Mouse (Mus musculus): ENCODE data around the gene Pknox2. TPM values are rescaled to one million over a fixed set of nuclear protein-coding genes. Genes with fewer than 3 reads are reported as not detected.

Pknox2 gene
- polyA plus RNA-seq, 1 experiment from 2014 or later, result 52.3 TPM

- H3K4me1 ChIP-seq, result peaks cover 47% of the 10 kb centered on the region
- ATAC-seq (ENCODE audit: low FRiP score), result peak; percentile 40; the same call in 1 of the 2 replicates
- no peaks in the 10 kb centered on the region for H3K36me3 ChIP-seq
- H3K4me3 ChIP-seq (replicated peaks), result no peak overlapping the region
- no peak overlapping the region for H3K4me2 ChIP-seq
- H3K27ac ChIP-seq (replicated peaks), result peak overlapping the region; percentile 0; the same call in 1 of the 2 replicates
- H3K9ac ChIP-seq (replicated peaks), result no peak overlapping the region
- H3K27me3 ChIP-seq (replicated peaks), result no peaks in the 10 kb centered on the region
- no peaks in the 10 kb centered on the region for H3K9me3 ChIP-seq (replicated peaks)
- 25% methylated on average over 8 of the region's 8 CpGs for WGBS
Observed at GRCm38 (mm10) chr9:37013565-37013964, 133.6 kb downstream of the Pknox2 start.

- H3K4me1 ChIP-seq, result peaks cover 56% of the 10 kb centered on the region
- ATAC-seq (ENCODE audit: low FRiP score), result no peak
- WGBS, result 9% methylated on average over 5 of the region's 5 CpGs
Observed at GRCm38 (mm10) chr9:37008090-37008489, 139.1 kb downstream of the Pknox2 start.

GRCm38 (mm10) chr9:37004676-37005075, 142.5 kb downstream of the Pknox2 start:
- no peak for ATAC-seq (ENCODE audit: low FRiP score)
- H3K27ac ChIP-seq (replicated peaks), result no peak overlapping the region

More at GRCm38 (mm10) chr9:37008090-37008489, 139.1 kb downstream of the Pknox2 start:
- Histone ChIP-seq H3K36me3 (no peaks in the 10 kb centered on the region), H3K9me3 (replicated peaks) (no peaks in the 10 kb centered on the region), H3K27ac (replicated peaks) (no peak overlapping the region), H3K27me3 (replicated peaks) (no peaks in the 10 kb centered on the region), H3K4me2 (no peak overlapping the region), H3K4me3 (replicated peaks) (no peak overlapping the region), H3K9ac (replicated peaks) (no peak overlapping the region)

GRCm38 (mm10) chr9:37001935-37002535, 145.2 kb downstream of the Pknox2 start:
- Histone ChIP-seq H3K36me3 (no peaks in the 10 kb centered on the region), H3K9ac (replicated peaks) (no peak overlapping the region), H3K4me2 (no peak overlapping the region), H3K4me3 (replicated peaks) (no peak overlapping the region), H3K9me3 (replicated peaks) (no peaks in the 10 kb centered on the region; the same call in 1 of the 2 replicates), H3K27me3 (replicated peaks) (no peaks in the 10 kb centered on the region), H3K4me1 (peaks cover 51% of the 10 kb centered on the region), H3K27ac (replicated peaks) (peak overlapping the region; percentile 79)
- ATAC-seq (ENCODE audit: low FRiP score), result peak; percentile 78
- WGBS, result 24% methylated on average over 7 of the region's 7 CpGs

More at GRCm38 (mm10) chr9:37004676-37005075, 142.5 kb downstream of the Pknox2 start:
- no peak overlapping the region for H3K4me3 ChIP-seq (replicated peaks)
- no peaks in the 10 kb centered on the region for H3K27me3 ChIP-seq (replicated peaks)
- no peak overlapping the region for H3K4me2 ChIP-seq
- H3K4me1 ChIP-seq, result peaks cover 54% of the 10 kb centered on the region
- no peaks in the 10 kb centered on the region; the same call in 1 of the 2 replicates for H3K9me3 ChIP-seq (replicated peaks)
- 42% methylated on average over 6 of the region's 6 CpGs for WGBS
- H3K9ac ChIP-seq (replicated peaks), result no peak overlapping the region
- no peaks in the 10 kb centered on the region for H3K36me3 ChIP-seq

- Histone ChIP-seq H3K4me3 (replicated peaks) (no peak overlapping the region), H3K9ac (replicated peaks) (no peak overlapping the region), H3K27ac (replicated peaks) (no peak overlapping the region), H3K9me3 (replicated peaks) (no peaks in the 10 kb centered on the region; the same call in 1 of the 2 replicates), H3K4me2 (no peak overlapping the region), H3K4me1 (peaks cover 45% of the 10 kb centered on the region), H3K27me3 (replicated peaks) (no peaks in the 10 kb centered on the region), H3K36me3 (no peaks in the 10 kb centered on the region)
- WGBS, result 86% methylated on average over 3 of the region's 3 CpGs
- ATAC-seq (ENCODE audit: low FRiP score), result no peak
Observed at GRCm38 (mm10) chr9:36999393-36999792, 147.8 kb downstream of the Pknox2 start.

- H3K4me2 ChIP-seq, result no peak overlapping the region
- 58% methylated on average over 13 of the region's 13 CpGs for WGBS
Observed at GRCm38 (mm10) chr9:36990626-36991368, 156.4 kb downstream of the Pknox2 start.

GRCm38 (mm10) chr9:36989991-36990390, 157.2 kb downstream of the Pknox2 start:
- Histone ChIP-seq H3K36me3 (no peaks in the 10 kb centered on the region), H3K27ac (replicated peaks) (no peak overlapping the region), H3K4me3 (replicated peaks) (no peak overlapping the region), H3K27me3 (replicated peaks) (no peaks in the 10 kb centered on the region), H3K9ac (replicated peaks) (no peak overlapping the region), H3K9me3 (replicated peaks) (no peaks in the 10 kb centered on the region), H3K4me1 (peaks cover 23% of the 10 kb centered on the region), H3K4me2 (no peak overlapping the region)
- WGBS, result 90% methylated on average over 3 of the region's 3 CpGs
- no peak for ATAC-seq (ENCODE audit: low FRiP score)

More at GRCm38 (mm10) chr9:36990626-36991368, 156.4 kb downstream of the Pknox2 start:
- Histone ChIP-seq H3K27me3 (replicated peaks) (no peaks in the 10 kb centered on the region), H3K36me3 (no peaks in the 10 kb centered on the region), H3K4me3 (replicated peaks) (no peak overlapping the region), H3K9me3 (replicated peaks) (no peaks in the 10 kb centered on the region), H3K9ac (replicated peaks) (no peak overlapping the region), H3K27ac (replicated peaks) (peak overlapping the region; percentile 7; the same call in 1 of the 2 replicates), H3K4me1 (peaks cover 22% of the 10 kb centered on the region)
- ATAC-seq (ENCODE audit: low FRiP score), result no peak

GRCm38 (mm10) chr9:36985233-36985632, 162.0 kb downstream of the Pknox2 start:
- H3K27ac ChIP-seq (replicated peaks), result 0 out of 2 replicates have a peak overlapping the region, but pooled peaks have one; percentile 15
- peaks cover 6% of the 10 kb centered on the region; the same call in 1 of the 2 replicates for H3K4me1 ChIP-seq
- ATAC-seq (ENCODE audit: low FRiP score), result no peak
- no peak overlapping the region for H3K4me2 ChIP-seq
- 68% methylated on average over 9 of the region's 9 CpGs for WGBS
- H3K9me3 ChIP-seq (replicated peaks), result no peaks in the 10 kb centered on the region
- no peak overlapping the region for H3K4me3 ChIP-seq (replicated peaks)
- H3K9ac ChIP-seq (replicated peaks), result 0 out of 2 replicates have a peak overlapping the region, but pooled peaks have one; percentile 23
- no peaks in the 10 kb centered on the region for H3K27me3 ChIP-seq (replicated peaks)
- H3K36me3 ChIP-seq, result no peaks in the 10 kb centered on the region

GRCm38 (mm10) chr9:36976596-36977362, 170.4 kb downstream of the Pknox2 start:
- 43% methylated on average over 11 of the region's 11 CpGs for WGBS
- no peak overlapping the region for H3K4me2 ChIP-seq
- ATAC-seq (ENCODE audit: low FRiP score), result no peak
- no peak overlapping the region for H3K27ac ChIP-seq (replicated peaks)
- no peak overlapping the region for H3K9ac ChIP-seq (replicated peaks)
- no peak overlapping the region for H3K4me3 ChIP-seq (replicated peaks)
- H3K9me3 ChIP-seq (replicated peaks), result no peaks in the 10 kb centered on the region
- H3K27me3 ChIP-seq (replicated peaks), result no peaks in the 10 kb centered on the region
- peaks cover 30% of the 10 kb centered on the region for H3K4me1 ChIP-seq
- no peaks in the 10 kb centered on the region for H3K36me3 ChIP-seq

GRCm38 (mm10) chr9:36973486-36974227, 173.6 kb downstream of the Pknox2 start:
- Histone ChIP-seq H3K4me3 (replicated peaks) (no peak overlapping the region), H3K4me2 (no peak overlapping the region), H3K27ac (replicated peaks) (0 out of 2 replicates have a peak overlapping the region, but pooled peaks have one; percentile 54), H3K27me3 (replicated peaks) (no peaks in the 10 kb centered on the region), H3K9me3 (replicated peaks) (no peaks in the 10 kb centered on the region), H3K4me1 (peaks cover 35% of the 10 kb centered on the region), H3K36me3 (no peaks in the 10 kb centered on the region), H3K9ac (replicated peaks) (no peak overlapping the region)
- WGBS, result 50% methylated on average over 11 of the region's 11 CpGs
- ATAC-seq (ENCODE audit: low FRiP score), result no peak

GRCm38 (mm10) chr9:36972089-36972488, 175.1 kb downstream of the Pknox2 start:
- Histone ChIP-seq H3K4me1 (peaks cover 39% of the 10 kb centered on the region), H3K36me3 (0 out of 2 replicates have a peak, but pooled peaks cover 1% of the 10 kb centered on the region), H3K27me3 (replicated peaks) (no peaks in the 10 kb centered on the region), H3K9me3 (replicated peaks) (no peaks in the 10 kb centered on the region), H3K9ac (replicated peaks) (no peak overlapping the region), H3K4me2 (no peak overlapping the region), H3K4me3 (replicated peaks) (no peak overlapping the region), H3K27ac (replicated peaks) (no peak overlapping the region)
- no peak for ATAC-seq (ENCODE audit: low FRiP score)
- 26% methylated on average over 3 of the region's 3 CpGs for WGBS
